Mouse (Mus musculus) brain, embryonic 14.5 days (tissue): ENCODE results near the gene Ssr2.

Source experiments
- CTCF ChIP-seq: fragments of 200-500 bp; IDR thresholded peaks from 2 replicates; pipeline ENCODE4 v1.5.1; 2012; ENCODE audit warnings: inconsistent platforms, mild to moderate bottlenecking, moderate library complexity, borderline replicate concordance; ENCODE audit not compliant: insufficient read depth, insufficient read length; ENCODE audit errors: extremely low read depth
- POLR2A ChIP-seq: fragments of 200-500 bp; IDR thresholded peaks from 2 replicates; pipeline ENCODE4 v1.6.1; 2012; ENCODE audit warnings: mild to moderate bottlenecking, inconsistent platforms, borderline replicate concordance; ENCODE audit not compliant: poor library complexity, insufficient read depth, insufficient read length, severe bottlenecking; ENCODE audit errors: extremely low read depth

DNA sequence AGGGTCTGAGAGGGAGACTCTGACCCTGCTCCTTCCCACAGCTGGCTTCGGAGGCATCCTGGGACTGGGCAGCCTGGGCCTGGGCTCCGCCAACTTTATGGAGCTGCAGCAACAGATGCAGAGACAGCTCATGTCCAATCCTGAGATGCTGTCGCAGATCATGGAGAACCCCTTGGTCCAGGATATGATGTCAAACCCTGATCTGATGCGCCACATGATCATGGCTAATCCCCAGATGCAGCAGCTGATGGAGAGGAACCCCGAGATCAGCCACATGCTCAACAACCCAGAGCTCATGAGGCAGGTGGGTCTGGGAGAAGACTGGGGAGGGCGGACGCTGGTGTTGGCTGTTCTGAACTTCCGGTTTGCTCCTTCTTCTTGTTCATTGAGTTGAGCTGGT is 19.1 kb upstream of the Ssr2 start:
- TF ChIP-seq CTCF (no peak), POLR2A (no peak)
